ENCODE assay signal across 12 mouse cellular contexts in the genomic region with DNA sequence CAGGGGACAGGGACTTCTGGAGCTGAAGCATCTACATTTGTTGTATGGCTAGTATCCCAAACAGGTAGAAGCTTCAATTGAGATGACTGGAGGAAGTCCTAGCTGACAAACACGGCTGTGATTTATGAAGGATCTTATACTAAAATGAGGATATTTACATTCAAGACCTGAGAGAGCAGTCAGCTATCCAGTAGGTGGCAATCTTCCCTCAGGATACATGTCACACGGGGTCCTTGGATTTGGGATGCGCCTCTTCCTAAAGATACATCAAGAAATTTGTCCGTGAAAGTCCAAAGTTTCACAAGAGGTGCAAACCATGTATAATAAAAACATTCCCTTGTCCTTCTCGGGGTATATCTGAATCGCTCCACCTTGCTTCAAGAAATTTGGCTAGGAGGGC.
DNase-seq lines count a peak whose midpoint lies in the region; ATAC-seq and TF ChIP-seq lines count a peak whose summit lies in the region.
"Had no signal": no experiment of that assay in that cellular context is flagged by ENCODE, and none has a peak within 500 bp of the region (broad histone marks: within the 10 kb centered on the region; RNA-seq: fewer than 3 reads in every experiment).

No protein-coding gene starts in this region.

- peak; percentile 15 for DNase-seq in limb, embryonic 14.5 days (ENCODE audit: low spot score)
- DNase-seq in limb, embryonic 10.5 days (ENCODE audit: low spot score): no peak
- peak; percentile 3 for DNase-seq in ZHBTc4 (ENCODE audit: low read depth, low spot score)
- DNase-seq in mesoderm, embryonic 11.5 days (ENCODE audit: low read depth, low spot score): peak; percentile 39
- DNase-seq in heart, adult 18-20 months: no peak
- DNase-seq in ovary, postnatal 10 days (ENCODE audit: low spot score): no peak
- DNase-seq: kidney, adult 9 months had no signal

- H3K4me3 ChIP-seq in forebrain, embryonic 13.5 days: no peak overlapping the region
- H3K4me3 ChIP-seq in forebrain, embryonic 16.5 days (replicated peaks; ENCODE audit: low read length): no peak overlapping the region
- H3K4me3 ChIP-seq in limb, embryonic 14.5 days (replicated peaks; ENCODE audit: low read length): no peak overlapping the region
- no peak overlapping the region for H3K4me3 ChIP-seq in limb, embryonic 10.5 days
- H3K4me3 ChIP-seq: limb, embryonic 15.5 days had no signal

- H3K4me2 ChIP-seq in forebrain, embryonic 13.5 days: no peak overlapping the region
- no peak overlapping the region for H3K4me2 ChIP-seq in forebrain, embryonic 16.5 days (ENCODE audit: low read length)
- H3K4me2 ChIP-seq in limb, embryonic 14.5 days (replicated peaks; ENCODE audit: low read depth, low read length, severe bottlenecking): no peak overlapping the region
- H3K4me2 ChIP-seq: heart, embryonic 11.5 days; limb, embryonic 15.5 days had no signal

- peaks cover 37% of the 10 kb centered on the region for H3K27me3 ChIP-seq in forebrain, embryonic 13.5 days
- H3K27me3 ChIP-seq in forebrain, embryonic 16.5 days (replicated peaks; ENCODE audit: control insufficient read depth, insufficient read depth, low read length): peaks cover 19% of the 10 kb centered on the region
- H3K27me3 ChIP-seq in limb, embryonic 14.5 days (ENCODE audit: control insufficient read depth, insufficient read depth, low read length): no peaks in the 10 kb centered on the region
- H3K27me3 ChIP-seq in limb, embryonic 10.5 days (ENCODE audit: low read depth, poor library complexity, severe bottlenecking): 0 out of 2 replicates have a peak, but pooled peaks cover 6% of the 10 kb centered on the region
- H3K27me3 ChIP-seq: CH12.LX; limb, embryonic 15.5 days had no signal

- H3K27ac ChIP-seq in forebrain, embryonic 13.5 days: no peak overlapping the region
- no peak overlapping the region for H3K27ac ChIP-seq in forebrain, embryonic 16.5 days (ENCODE audit: low read length)
- no peak overlapping the region for H3K27ac ChIP-seq in limb, embryonic 14.5 days (replicated peaks; ENCODE audit: low read depth, low read length)
- no peak overlapping the region for H3K27ac ChIP-seq in limb, embryonic 10.5 days
- H3K27ac ChIP-seq: limb, embryonic 15.5 days had no signal

- H3K9ac ChIP-seq in forebrain, embryonic 13.5 days: no peak overlapping the region
- no peak overlapping the region for H3K9ac ChIP-seq in forebrain, embryonic 16.5 days (replicated peaks; ENCODE audit: low read depth, low read length)
- no peak overlapping the region for H3K9ac ChIP-seq in limb, embryonic 14.5 days (ENCODE audit: low read depth, low read length, severe bottlenecking)
- H3K9ac ChIP-seq: limb, embryonic 15.5 days had no signal

- peaks cover 9% of the 10 kb centered on the region for H3K4me1 ChIP-seq in forebrain, embryonic 13.5 days
- 0 out of 2 replicates have a peak, but pooled peaks cover 2% of the 10 kb centered on the region for H3K4me1 ChIP-seq in forebrain, embryonic 16.5 days (replicated peaks; ENCODE audit: control insufficient read depth, insufficient read depth, low read length)
- H3K4me1 ChIP-seq in limb, embryonic 14.5 days (ENCODE audit: control insufficient read depth, insufficient read depth, low read length): no peaks in the 10 kb centered on the region
- H3K4me1 ChIP-seq in limb, embryonic 10.5 days: peaks cover 5% of the 10 kb centered on the region
- H3K4me1 ChIP-seq: limb, embryonic 15.5 days had no signal

- ATAC-seq in forebrain, embryonic 13.5 days: 0 out of 2 replicates have a peak, but pooled peaks have one; percentile 43
- ATAC-seq in forebrain, embryonic 16.5 days: no peak
- ATAC-seq in limb, embryonic 14.5 days (ENCODE audit: low FRiP score, low read depth): no peak

- WGBS in forebrain, embryonic 13.5 days: 44% methylated on average over 6 of the region's 6 CpGs
- WGBS in forebrain, embryonic 16.5 days: 40% methylated on average over 6 of the region's 6 CpGs
- WGBS in limb, embryonic 14.5 days: 41% methylated on average over 6 of the region's 6 CpGs
- WGBS in limb, embryonic 10.5 days: 50% methylated on average over 6 of the region's 6 CpGs

- no peaks in the 10 kb centered on the region for H3K9me3 ChIP-seq in forebrain, embryonic 13.5 days (replicated peaks)
- no peaks in the 10 kb centered on the region for H3K9me3 ChIP-seq in forebrain, embryonic 16.5 days (ENCODE audit: control insufficient read depth, low read length)
- H3K9me3 ChIP-seq in limb, embryonic 14.5 days (ENCODE audit: control insufficient read depth, low read length): no peaks in the 10 kb centered on the region
- H3K9me3 ChIP-seq in limb, embryonic 10.5 days (replicated peaks): no peaks in the 10 kb centered on the region
- H3K9me3 ChIP-seq: limb, embryonic 15.5 days had no signal

- TF ChIP-seq POLR2A in limb, embryonic 14.5 days (IDR thresholded peaks at IDR 0.05; ENCODE audit: borderline replicate concordance, extremely low read depth, insufficient read depth, insufficient read length): no peak

- H3K36me3 ChIP-seq in forebrain, embryonic 13.5 days (ENCODE audit: poor library complexity, severe bottlenecking): no peaks in the 10 kb centered on the region
- H3K36me3 ChIP-seq in forebrain, embryonic 16.5 days (ENCODE audit: control insufficient read depth, insufficient read depth): no peaks in the 10 kb centered on the region
- no peaks in the 10 kb centered on the region for H3K36me3 ChIP-seq in limb, embryonic 14.5 days (ENCODE audit: control insufficient read depth, insufficient read depth, low read length)
- H3K36me3 ChIP-seq in limb, embryonic 10.5 days: no peaks in the 10 kb centered on the region
- H3K36me3 ChIP-seq: limb, embryonic 15.5 days had no signal

Comparison
In these comparisons a context has a peak if more than half of its experiments do, and no peak if none do; other contexts are left out.
1. DNase-seq: peak in limb, embryonic 14.5 days (single experiment), ZHBTc4 (single experiment) and mesoderm, embryonic 11.5 days (single experiment); none in limb, embryonic 10.5 days (single experiment), heart, adult 18-20 months (0 of 2) and ovary, postnatal 10 days (single experiment).